7 mouse cellular contexts compared by ENCODE assay signal in genomic region chr11:97279405-97280215, GRCm38 (mm10). TPM values are rescaled to one million over a fixed set of nuclear protein-coding genes. Genes with fewer than 3 reads are reported as not detected.
DNase-seq lines count a peak whose midpoint lies in the region; ATAC-seq lines count a peak whose summit lies in the region.

No protein-coding gene starts in this region.

- no peaks in the 10 kb centered on the region for H3K27me3 ChIP-seq in intestine, embryonic 14.5 days (replicated peaks; ENCODE audit: control insufficient read depth, insufficient read depth, low read length)

- H3K36me3 ChIP-seq in intestine, embryonic 14.5 days (ENCODE audit: control insufficient read depth, insufficient read depth, low read length) = no peaks in the 10 kb centered on the region

- peak overlapping the region; percentile 98 for H3K9ac ChIP-seq in intestine, embryonic 14.5 days (ENCODE audit: low read length)

- H3K4me1 ChIP-seq in intestine, embryonic 14.5 days (replicated peaks; ENCODE audit: control insufficient read depth, insufficient read depth, low read length) = peaks cover 11% of the 10 kb centered on the region; the same call in 1 of the 2 replicates

- H3K4me2 ChIP-seq in intestine, embryonic 14.5 days (ENCODE audit: low read length) = peak overlapping the region; percentile 61

- H3K4me3 ChIP-seq in intestine, embryonic 14.5 days (ENCODE audit: low read depth, low read length) = peak overlapping the region; percentile 100

- H3K27ac ChIP-seq in intestine, embryonic 14.5 days (ENCODE audit: low read depth) = peak overlapping the region; percentile 93

- no peaks in the 10 kb centered on the region for H3K9me3 ChIP-seq in intestine, embryonic 14.5 days (ENCODE audit: control insufficient read depth, low read length)

- ATAC-seq in intestine, embryonic 14.5 days (replicated peaks; ENCODE audit: low FRiP score, low TSS enrichment, low read depth) = peak; percentile 79

- intact Hi-C loops in gastrocnemius, postnatal 14 days (cut with DNase I; ENCODE audit: low total_unique reads) = loop anchor here (5.0 kb wide), 1 partner anchor 43 kb away; no protein-coding TSS in a partner anchor
- intact Hi-C loops in left cerebral cortex, postnatal 36 days (cut with DNase I) = loop anchor here (2.0 to 5.0 kb wide), 2 partner anchors 35 to 72 kb away; partner anchors contain the start of gene Mrpl45

- under 1% methylated on average over 52 of the region's 64 CpGs for WGBS in intestine, embryonic 14.5 days

- peak; percentile 81 for DNase-seq in adrenal gland, adult 2 months
- peak; percentile 83 for DNase-seq in embryo, embryonic 10 days (ENCODE audit: low spot score)
- DNase-seq in gastrocnemius, postnatal 14 days = peak; percentile 61
- peak; percentile 85 for DNase-seq in intestine, embryonic 14.5 days (ENCODE audit: low spot score)
- DNase-seq in left cerebral cortex, postnatal 36 days (ENCODE audit: low spot score in 2 of 2) = peak; percentile 55 to 57
- peak; percentile 86 for DNase-seq in mesoderm, embryonic 11.5 days (ENCODE audit: low read depth, low spot score)
- peak; percentile 55 for DNase-seq in right cerebral cortex, postnatal 4 days

RNA-seq across cellular contexts. Expression of gene Npepps, which starts 0.8 kb away (rescaled TPM):
- 10 to 100 TPM; 69.2 to 70.2 TPM for total RNA-seq in adrenal gland, adult 2 months (2021)
- 29.8 and 34.3 TPM in 2 replicates for polyA plus RNA-seq in adrenal gland, adult 2 months (2012; rRNA removed)
- 10 to 100 TPM; 46.3 to 54.3 TPM for total RNA-seq in gastrocnemius, postnatal 14 days (2021)
- polyA plus RNA-seq in intestine, embryonic 14.5 days (2014; fragmentation: Nextera tagmentation; extraction: Ambion mirVana) = 83.1 and 90.0 TPM in 2 replicates
- total RNA-seq in left cerebral cortex, postnatal 36 days (2021) = 100 to 1,000 TPM; 122 to 156 TPM

RNA-seq across cellular contexts. Expression of gene Mrpl45, which starts 35.9 kb away (rescaled TPM):
- 10 to 100 TPM; 34.7 to 41.3 TPM for total RNA-seq in adrenal gland, adult 2 months (2021)
- polyA plus RNA-seq in adrenal gland, adult 2 months (2012; rRNA removed) = 9.5 and 10.9 TPM in 2 replicates
- 10 to 100 TPM; 32.0 to 36.0 TPM for total RNA-seq in gastrocnemius, postnatal 14 days (2021)
- polyA plus RNA-seq in intestine, embryonic 14.5 days (2014; fragmentation: Nextera tagmentation; extraction: Ambion mirVana) = 52.1 and 55.5 TPM in 2 replicates
- total RNA-seq in left cerebral cortex, postnatal 36 days (2021) = 10 to 100 TPM; 23.3 to 30.2 TPM

Comparison
In these comparisons a context has a peak if more than half of its experiments do, and no peak if none do; other contexts are left out.
1. Peak in every context shown above with its lines: DNase-seq, ATAC-seq, H3K4me3 ChIP-seq and H3K27ac ChIP-seq.